Mouse (Mus musculus): ENCODE data around the gene 5730409E04Rik. TPM values are rescaled to one million over a fixed set of nuclear protein-coding genes. Genes with fewer than 3 reads are reported as not detected.
A peak's percentile ranks its signal among the peaks of the same experiment; 100 is the strongest.

The 5730409E04Rik gene
- polyA plus RNA-seq, 1 experiment from 2014 or later = 4.8 TPM

DNA sequence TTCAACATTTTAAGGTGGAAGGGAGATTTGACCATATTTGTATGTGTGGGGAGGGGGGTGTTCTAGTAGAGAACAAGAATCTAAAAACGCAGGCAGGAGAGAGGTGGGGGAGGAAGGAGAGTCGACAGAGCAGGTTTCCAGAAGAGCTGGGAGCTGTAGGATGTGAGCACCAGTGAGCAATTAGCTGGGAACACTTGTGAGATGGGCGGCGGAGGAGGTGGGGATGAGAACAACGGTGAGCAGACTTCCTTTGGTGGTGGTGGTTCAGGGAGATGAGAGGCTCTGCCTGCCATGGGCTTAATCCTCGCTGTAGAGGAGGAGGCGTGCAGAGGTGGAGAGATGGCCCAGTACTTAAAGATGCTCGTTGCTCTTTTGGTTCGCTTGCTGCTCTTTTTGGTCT, 32.3 kb downstream of the 5730409E04Rik start:
- Histone ChIP-seq H3K4me1 (peaks cover 17% of the 10 kb centered on the region), H3K9ac (replicated peaks) (no peak overlapping the region), H3K4me3 (no peak overlapping the region), H3K9me3 (no peaks in the 10 kb centered on the region), H3K36me3 (no peaks in the 10 kb centered on the region), H3K27ac (replicated peaks) (no peak overlapping the region), H3K27me3 (no peaks in the 10 kb centered on the region), H3K4me2 (replicated peaks) (no peak overlapping the region)
- ATAC-seq (replicated peaks) = no peak
- WGBS = 33% methylated on average over 9 of the region's 9 CpGs

DNA sequence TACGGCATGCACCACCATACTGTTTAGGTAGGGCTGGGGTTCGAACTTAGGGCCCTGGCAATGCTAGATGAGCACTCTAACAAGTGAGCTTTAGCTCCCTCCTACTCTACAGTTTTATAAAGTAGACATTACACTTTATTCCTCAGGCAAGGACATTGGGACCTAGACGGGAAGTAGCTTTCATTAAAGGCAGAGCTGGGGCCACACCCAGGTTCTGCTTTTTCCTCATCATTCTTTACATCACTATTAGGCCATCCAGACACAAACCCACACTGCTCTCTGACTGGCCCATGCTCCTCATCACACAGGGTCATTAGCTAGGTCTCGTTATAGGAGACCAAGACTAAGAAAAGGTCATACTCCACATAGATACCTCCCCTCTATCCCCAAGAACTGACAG, 34.2 kb downstream of the 5730409E04Rik start:
- peaks cover 18% of the 10 kb centered on the region for H3K4me1 ChIP-seq
- H3K36me3 ChIP-seq = no peaks in the 10 kb centered on the region
- H3K9me3 ChIP-seq = no peaks in the 10 kb centered on the region
- H3K4me3 ChIP-seq = no peak overlapping the region
- ATAC-seq (replicated peaks) = no peak
- no peak overlapping the region for H3K27ac ChIP-seq (replicated peaks)
- H3K27me3 ChIP-seq = no peaks in the 10 kb centered on the region
- H3K4me2 ChIP-seq (replicated peaks) = no peak overlapping the region
- H3K9ac ChIP-seq (replicated peaks) = no peak overlapping the region
- 79% methylated on average over 4 of the region's 4 CpGs for WGBS

GRCm38 (mm10) chr4:126644333-126644963, 34.8 kb downstream of the 5730409E04Rik start:
- no peaks in the 10 kb centered on the region for H3K9me3 ChIP-seq
- no peaks in the 10 kb centered on the region for H3K36me3 ChIP-seq
- no peak for ATAC-seq (replicated peaks)
- H3K27ac ChIP-seq (replicated peaks) = no peak overlapping the region
- WGBS = 57% methylated on average over 10 of the region's 10 CpGs
- no peak overlapping the region for H3K9ac ChIP-seq (replicated peaks)
- no peaks in the 10 kb centered on the region for H3K27me3 ChIP-seq
- H3K4me3 ChIP-seq = no peak overlapping the region
- no peak overlapping the region for H3K4me2 ChIP-seq (replicated peaks)
- peaks cover 16% of the 10 kb centered on the region for H3K4me1 ChIP-seq

- H3K9ac ChIP-seq (replicated peaks) = no peak overlapping the region
- peak; percentile 86 for ATAC-seq (replicated peaks)
- H3K9me3 ChIP-seq = no peaks in the 10 kb centered on the region
- H3K4me2 ChIP-seq (replicated peaks) = peak overlapping the region; percentile 26
- H3K4me3 ChIP-seq = no peak overlapping the region
- H3K27me3 ChIP-seq = no peaks in the 10 kb centered on the region
- peak overlapping the region; percentile 80 for H3K27ac ChIP-seq (replicated peaks)
- no peaks in the 10 kb centered on the region for H3K36me3 ChIP-seq
- peaks cover 14% of the 10 kb centered on the region for H3K4me1 ChIP-seq
- WGBS = 7% methylated on average over 24 of the region's 24 CpGs
Observed at GRCm38 (mm10) chr4:126647996-126648910, 38.6 kb downstream of the 5730409E04Rik start.

- Histone ChIP-seq H3K9me3 (no peaks in the 10 kb centered on the region), H3K36me3 (no peaks in the 10 kb centered on the region), H3K27ac (replicated peaks) (no peak overlapping the region), H3K4me3 (no peak overlapping the region), H3K4me2 (replicated peaks) (no peak overlapping the region), H3K4me1 (peaks cover 11% of the 10 kb centered on the region), H3K27me3 (0 out of 2 replicates have a peak, but pooled peaks cover 3% of the 10 kb centered on the region), H3K9ac (replicated peaks) (no peak overlapping the region)
- WGBS = 77% methylated on average over 5 of the region's 5 CpGs
- no peak for ATAC-seq (replicated peaks)
Observed at GRCm38 (mm10) chr4:126653148-126653547, 43.5 kb downstream of the 5730409E04Rik start.

DNA sequence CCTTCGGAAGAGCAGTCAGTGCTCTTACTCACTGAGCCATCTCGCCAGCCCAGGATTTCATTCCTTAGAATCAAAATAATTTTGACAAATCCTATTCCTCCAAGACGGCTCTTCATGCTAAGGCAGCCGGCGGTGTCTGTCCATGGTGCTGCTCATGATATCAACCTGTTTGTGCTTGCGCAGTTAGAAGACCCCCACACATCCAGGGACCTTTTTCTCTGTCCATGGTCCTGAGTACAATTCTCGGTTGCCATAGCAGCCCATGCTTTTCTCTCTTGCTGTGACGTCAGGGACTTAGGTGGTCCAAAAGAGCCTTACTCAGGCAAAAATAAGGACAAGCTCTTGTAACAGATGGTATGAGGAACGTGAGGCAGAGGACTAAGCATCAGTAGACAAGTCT, 45.7 kb downstream of the 5730409E04Rik start:
- no peak for ATAC-seq (replicated peaks)
- Histone ChIP-seq H3K36me3 (no peaks in the 10 kb centered on the region), H3K27ac (replicated peaks) (no peak overlapping the region), H3K27me3 (0 out of 2 replicates have a peak, but pooled peaks cover 3% of the 10 kb centered on the region), H3K4me1 (no peaks in the 10 kb centered on the region), H3K4me3 (no peak overlapping the region), H3K4me2 (replicated peaks) (no peak overlapping the region), H3K9ac (replicated peaks) (no peak overlapping the region), H3K9me3 (no peaks in the 10 kb centered on the region)
- 18% methylated on average over 9 of the region's 9 CpGs for WGBS

GRCm38 (mm10) chr4:126661249-126661648, 51.6 kb downstream of the 5730409E04Rik start:
- H3K4me2 ChIP-seq (replicated peaks) = no peak overlapping the region
- H3K4me1 ChIP-seq = peaks cover 11% of the 10 kb centered on the region; the same call in 1 of the 2 replicates
- H3K9me3 ChIP-seq = no peaks in the 10 kb centered on the region
- H3K9ac ChIP-seq (replicated peaks) = no peak overlapping the region
- H3K4me3 ChIP-seq = no peak overlapping the region
- 54% methylated on average over 7 of the region's 7 CpGs for WGBS
- peak; percentile 84 for ATAC-seq (replicated peaks)
- H3K27me3 ChIP-seq = no peaks in the 10 kb centered on the region
- no peaks in the 10 kb centered on the region for H3K36me3 ChIP-seq
- peak overlapping the region; percentile 35; the same call in 1 of the 2 replicates for H3K27ac ChIP-seq (replicated peaks)

Small RNA genes within 50 kb of the gene (microRNA-seq; reads per million reads assigned to microRNA genes)
- 0.88 reads per million for gene Mir7119

Other genes with a start within 250 kb of the 5730409E04Rik start
- gene Ago3, start 180.3 kb upstream of the 5730409E04Rik start, polyA plus RNA-seq (2015; fragmentation: Nextera tagmentation; extraction: Ambion mirVana) = 16.3 and 19.9 TPM in 2 replicates
- 15.3 and 17.2 TPM in 2 replicates for gene Ago1, start 141.2 kb upstream of the 5730409E04Rik start, polyA plus RNA-seq (2015; fragmentation: Nextera tagmentation; extraction: Ambion mirVana)
- 8.6 and 10.2 TPM in 2 replicates for gene Ago4, start 76.3 kb upstream of the 5730409E04Rik start, polyA plus RNA-seq (2015; fragmentation: Nextera tagmentation; extraction: Ambion mirVana)
- 19.3 and 21.5 TPM in 2 replicates for gene Clspn, start 52.9 kb upstream of the 5730409E04Rik start, polyA plus RNA-seq (2015; fragmentation: Nextera tagmentation; extraction: Ambion mirVana)
- gene Psmb2, start 67.8 kb downstream of the 5730409E04Rik start, polyA plus RNA-seq (2015; fragmentation: Nextera tagmentation; extraction: Ambion mirVana) = 449 and 456 TPM in 2 replicates
- gene Tfap2e, start 126.4 kb downstream of the 5730409E04Rik start, polyA plus RNA-seq (2015; fragmentation: Nextera tagmentation; extraction: Ambion mirVana) = 0.78 and 1.0 TPM in 2 replicates
- gene Ncdn, start 143.6 kb downstream of the 5730409E04Rik start, polyA plus RNA-seq (2015; fragmentation: Nextera tagmentation; extraction: Ambion mirVana) = 95.0 and 102 TPM in 2 replicates
- gene AU040320, start 143.7 kb downstream of the 5730409E04Rik start, polyA plus RNA-seq (2015; fragmentation: Nextera tagmentation; extraction: Ambion mirVana) = 32.2 and 35.4 TPM in 2 replicates

Measured in forebrain, embryonic 15.5 days (tissue).